Mouse (Mus musculus): ENCODE data around the gene Hist1h3d. TPM values are rescaled to one million over a fixed set of nuclear protein-coding genes. Genes with fewer than 3 reads are reported as not detected.

Gene Hist1h3d
- total RNA-seq, 4 experiments from 2014 or later, result 8.9 to 11.8 (median 10.0) TPM

DNA sequence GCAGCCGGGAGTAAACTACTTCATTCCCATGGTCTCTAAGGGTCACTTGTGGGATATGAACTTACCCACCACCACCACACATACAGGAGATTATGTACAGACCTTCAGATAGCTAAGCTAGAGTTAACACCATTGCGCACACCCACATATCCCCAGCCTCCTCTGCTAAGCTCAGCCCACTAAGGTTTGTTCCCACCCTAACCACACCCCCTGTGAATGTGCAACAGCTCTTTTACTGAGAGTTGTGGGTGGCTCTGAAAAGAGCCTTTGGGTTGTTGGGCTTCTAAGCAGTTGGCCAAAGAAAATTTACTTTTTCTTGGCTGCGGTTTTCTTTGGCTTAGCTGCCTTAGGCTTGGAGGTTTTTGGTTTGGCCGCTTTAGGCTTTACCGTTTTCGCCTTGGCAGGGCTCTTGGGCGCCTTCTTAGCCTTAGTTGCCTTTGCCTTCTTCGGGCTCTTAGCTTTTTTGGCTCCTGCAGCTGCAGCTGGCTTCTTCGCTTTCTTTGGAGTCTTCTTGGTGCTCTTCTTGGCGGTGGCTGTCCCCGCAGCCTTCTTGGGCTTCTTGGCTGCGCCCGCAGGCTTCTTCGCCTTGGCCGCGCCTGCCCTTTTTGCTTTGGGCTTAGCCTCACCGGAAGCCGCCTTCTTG lies 46.1 kb downstream of the Hist1h3d start:
- peak; percentile 40 to 79 for DNase-seq (ENCODE audit: low spot score in 2 of 2)

- peak; percentile 74 to 83 for DNase-seq (ENCODE audit: low spot score in 2 of 2)
These were observed 46.7 kb downstream of the Hist1h3d start, which contains the start of gene Hist1h1e for GRCm38 (mm10) chr13:23622175-23622671. Hist1h1e (minus strand) TSS chr13:23622558.

DNA sequence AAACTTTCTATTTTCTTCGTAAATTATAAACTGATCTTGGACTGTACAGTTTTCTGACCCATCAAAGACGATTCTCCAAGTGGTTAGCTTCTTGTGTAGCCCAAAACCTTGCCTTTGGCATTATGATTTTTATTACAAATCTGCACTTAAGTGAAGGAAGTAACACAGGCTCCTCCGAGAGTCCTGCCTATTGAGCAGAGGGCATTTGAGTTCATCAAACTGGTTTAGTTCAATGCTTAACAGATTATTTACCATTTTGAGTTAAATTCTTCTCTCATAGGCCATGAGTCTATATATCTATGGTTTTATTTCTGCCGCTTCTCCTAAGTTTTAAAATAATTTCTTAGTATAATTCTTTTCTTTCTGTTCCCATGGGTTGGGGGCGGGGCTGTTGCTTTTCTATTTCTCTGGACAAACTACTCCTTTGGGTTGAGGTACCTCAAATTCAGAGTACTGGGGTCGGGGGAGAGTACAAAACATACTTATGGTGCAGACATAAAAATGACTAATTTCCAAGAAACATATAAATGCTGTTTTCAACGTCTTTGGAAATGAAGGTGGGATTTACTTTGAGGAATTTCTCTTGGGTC lies 47.4 kb downstream of the Hist1h3d start:
- DNase-seq (ENCODE audit: low spot score in 2 of 2), result no peak

Small RNA genes lying within 50 kb of the gene (microRNA-seq; reads per million reads assigned to microRNA genes)
- gene Gm44297, result 0 reads per million in 2 experiments
- 0 reads per million in 2 experiments for gene Gm44359
- gene Gm44394, result 0 reads per million in 2 experiments

Other genes with a start within 250 kb of the Hist1h3d start
- 10 to 100 TPM; 24.9 to 29.0 (median 26.7) TPM for gene Zfp322a, start 206.6 kb upstream of the Hist1h3d start, total RNA-seq (2022)
- gene Abt1, start 151.9 kb upstream of the Hist1h3d start, total RNA-seq (2022), result 1 to 10 TPM; 8.1 to 9.3 (median 8.6) TPM
- gene Btn1a1, start 109.9 kb upstream of the Hist1h3d start, total RNA-seq (2022), result under 1 TPM in 2 of 4 experiments, not detected in 2; 0.09 to 0.13 TPM
- gene Btn2a2, start 86.9 kb upstream of the Hist1h3d start, total RNA-seq (2022), result 1 to 10 TPM in 2 of 4 experiments, under 1 TPM in 2; 0.63 to 1.1 (median 0.99) TPM
- 100 to 1,000 TPM; 263 to 358 (median 294) TPM for gene Hist1h4h, start 44.7 kb upstream of the Hist1h3d start, total RNA-seq (2022)
- gene Hist1h2af, start 41.9 kb upstream of the Hist1h3d start, total RNA-seq (2022), result 10 to 100 TPM in 1 of 4 experiments, 1 to 10 TPM in 2, not detected in 1; 1.7 to 10.6 (median 3.0) TPM
- 1 to 10 TPM; 3.7 to 6.0 (median 4.2) TPM for gene Hist1h3g, start 40.3 kb upstream of the Hist1h3d start, total RNA-seq (2022)
- 1 to 10 TPM in 2 of 4 experiments, under 1 TPM in 2; 0.84 to 1.6 (median 0.98) TPM for gene Hist1h2bh, start 32.4 kb upstream of the Hist1h3d start, total RNA-seq (2022)
- 10 to 100 TPM; 15.3 to 21.8 (median 16.6) TPM for gene Hist1h3f, start 31.7 kb upstream of the Hist1h3d start, total RNA-seq (2022)
- gene Hist1h4f, start 24.1 kb upstream of the Hist1h3d start, total RNA-seq (2022), result 100 to 1,000 TPM; 153 to 191 (median 171) TPM
- 1 to 10 TPM; 3.4 to 4.2 (median 3.5) TPM for gene Hist1h1d, start 22.5 kb upstream of the Hist1h3d start, total RNA-seq (2022)
- 10 to 100 TPM; 43.6 to 61.8 (median 54.4) TPM for gene Hist1h3e, start 13.4 kb upstream of the Hist1h3d start, total RNA-seq (2022)
- 1 to 10 TPM; 3.0 to 5.2 (median 4.7) TPM for gene Hist1h2ae, start 4.5 kb upstream of the Hist1h3d start, total RNA-seq (2022)
- gene Hist1h2bg, start 4.4 kb upstream of the Hist1h3d start, total RNA-seq (2022), result 10 to 100 TPM; 60.3 to 72.4 (median 70.0) TPM
- gene Hist1h2bf, start 1.6 kb upstream of the Hist1h3d start, total RNA-seq (2022), result 10 to 100 TPM; 23.0 to 26.4 (median 24.2) TPM
- gene Hist1h2ad, start 1.4 kb upstream of the Hist1h3d start, total RNA-seq (2022), result 1 to 10 TPM; 1.3 to 6.6 (median 3.8) TPM
- 100 to 1,000 TPM; 126 to 155 (median 139) TPM for gene Hist1h4d, start 5.8 kb downstream of the Hist1h3d start, total RNA-seq (2022)
- 1 to 10 TPM; 5.5 to 9.6 (median 7.2) TPM for gene Hist1h2be, start 45.4 kb downstream of the Hist1h3d start, total RNA-seq (2022)
- 10 to 100 TPM; 61.9 to 65.4 (median 62.5) TPM for gene Hist1h1e, start 46.8 kb downstream of the Hist1h3d start, total RNA-seq (2022)
- 1 to 10 TPM; 1.4 to 2.3 (median 1.9) TPM for gene Hist1h2ac, start 108.2 kb downstream of the Hist1h3d start, total RNA-seq (2022)
- gene Hist1h2bc, start 108.4 kb downstream of the Hist1h3d start, total RNA-seq (2022), result 10 to 100 TPM; 26.9 to 40.2 (median 30.0) TPM
- gene Hist1h1t, start 120.1 kb downstream of the Hist1h3d start, total RNA-seq (2022), result under 1 TPM in 1 of 4 experiments, not detected in 3; 0.41 TPM
- 100 to 1,000 TPM in 2 of 4 experiments, 10 to 100 TPM in 2; 87.8 to 116 (median 99.2) TPM for gene Hist1h4c, start 122.7 kb downstream of the Hist1h3d start, total RNA-seq (2022)
- gene Hfe, start 135.1 kb downstream of the Hist1h3d start, total RNA-seq (2022), result 1 to 10 TPM; 3.4 to 7.7 (median 4.6) TPM
- gene Hist1h1c, start 163.0 kb downstream of the Hist1h3d start, total RNA-seq (2022), result 10 to 100 TPM; 69.7 to 80.4 (median 72.8) TPM
- 1 to 10 TPM; 1.1 to 3.3 (median 2.8) TPM for gene Hist1h3c, start 169.8 kb downstream of the Hist1h3d start, total RNA-seq (2022)
- gene Hist1h2bb, start 171.0 kb downstream of the Hist1h3d start, total RNA-seq (2022), result 10 to 100 TPM; 12.3 to 18.8 (median 16.3) TPM
- gene Hist1h2ab, start 175.4 kb downstream of the Hist1h3d start, total RNA-seq (2022), result 10 to 100 TPM; 18.4 to 30.4 (median 21.0) TPM
- 10 to 100 TPM in 1 of 4 experiments, 1 to 10 TPM in 3; 5.3 to 12.2 (median 8.1) TPM for gene Hist1h3b, start 176.5 kb downstream of the Hist1h3d start, total RNA-seq (2022)
- 10 to 100 TPM; 53.3 to 70.8 (median 63.3) TPM for gene Hist1h4b, start 181.2 kb downstream of the Hist1h3d start, total RNA-seq (2022)
- 10 to 100 TPM; 43.4 to 63.5 (median 58.0) TPM for gene Hist1h4a, start 185.5 kb downstream of the Hist1h3d start, total RNA-seq (2022)
- gene Hist1h3a, start 186.6 kb downstream of the Hist1h3d start, total RNA-seq (2022), result 10 to 100 TPM; 33.9 to 55.0 (median 40.9) TPM
- gene Hist1h1a, start 187.9 kb downstream of the Hist1h3d start, total RNA-seq (2022), result 10 to 100 TPM; 29.7 to 32.8 (median 30.7) TPM
- not detected for gene Trim38, start 194.2 kb downstream of the Hist1h3d start, total RNA-seq (2022)
- gene Slc17a2, start 231.2 kb downstream of the Hist1h3d start, total RNA-seq (2022), result not detected